ENCODE assay signal across 30 mouse cellular contexts in the genomic region with DNA sequence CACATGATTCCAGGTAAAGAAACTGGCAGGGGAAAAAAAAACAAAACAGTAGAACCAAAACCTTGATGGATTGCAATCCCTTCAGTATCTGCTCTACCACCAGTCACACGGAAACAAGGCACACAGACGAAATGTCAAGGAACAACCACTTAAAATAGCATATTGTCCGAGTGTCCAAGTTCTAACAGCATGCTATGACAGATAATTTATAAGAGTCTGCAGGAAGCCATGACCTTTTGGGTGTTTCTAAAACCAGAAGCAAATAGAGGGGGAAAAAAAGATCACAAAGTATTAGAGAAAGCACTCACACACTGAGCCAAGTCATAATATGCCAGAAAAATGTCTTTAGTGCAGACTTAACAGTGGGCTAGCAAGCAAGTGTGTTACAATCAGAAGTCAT. TPM values are rescaled to one million over a fixed set of nuclear protein-coding genes. Genes with fewer than 3 reads are reported as not detected.
A peak's percentile ranks its signal among the peaks of the same experiment; 100 is the strongest.
DNase-seq lines count a peak whose midpoint lies in the region; ATAC-seq and TF ChIP-seq lines count a peak whose summit lies in the region.
"Had no signal": no experiment of that assay in that cellular context is flagged by ENCODE, and none has a peak within 500 bp of the region (broad histone marks: within the 10 kb centered on the region; RNA-seq: fewer than 3 reads in every experiment).

No protein-coding gene starts in this region.

- H3K4me2 ChIP-seq in lung, postnatal 0 days (replicated peaks; ENCODE audit: low read depth, low read length): no peak overlapping the region
- H3K4me2 ChIP-seq: embryonic facial prominence, embryonic 13.5 days; forebrain, embryonic 12.5 days; forebrain, embryonic 15.5 days; heart, embryonic 13.5 days; hindbrain, embryonic 14.5 days had no signal

- TF ChIP-seq EP300 in lung, postnatal 0 days (IDR thresholded peaks at IDR 0.05): no peak

- 13% methylated on average over 3 of the region's 3 CpGs for WGBS in lung, postnatal 0 days

- no peaks in the 10 kb centered on the region for H3K4me1 ChIP-seq in lung, postnatal 0 days (ENCODE audit: insufficient read depth, low read depth, low read length)
- H3K4me1 ChIP-seq: forebrain, embryonic 12.5 days; forebrain, embryonic 15.5 days had no signal

- no peaks in the 10 kb centered on the region for H3K9me3 ChIP-seq in lung, postnatal 0 days (ENCODE audit: low read length)
- H3K9me3 ChIP-seq: forebrain, embryonic 15.5 days; G1E; heart, embryonic 10.5 days; heart, embryonic 13.5 days had no signal

- intact Hi-C loops in gastrocnemius, adult 2 months (cut with DNase I): no loop called here
- intact Hi-C loops in gastrocnemius, postnatal 36 days (cut with DNase I): no loop called here

- no peak overlapping the region for H3K4me3 ChIP-seq in gastrocnemius, adult 2 months
- no peak overlapping the region for H3K4me3 ChIP-seq in lung, postnatal 0 days (ENCODE audit: low read depth, low read length)
- H3K4me3 ChIP-seq: embryonic facial prominence, embryonic 10.5 days; embryonic facial prominence, embryonic 13.5 days; erythroblast, embryonic 14.5 days; forebrain, embryonic 12.5 days; forebrain, embryonic 15.5 days; heart, embryonic 10.5 days; heart, embryonic 13.5 days had no signal

- DNase-seq in gastrocnemius, adult 2 months: no peak
- DNase-seq in gastrocnemius, postnatal 36 days: no peak
- DNase-seq in kidney, adult 9 months: peak; percentile 19
- DNase-seq in kidney, postnatal 25 days: no peak
- peak; percentile 22 for DNase-seq in lung, postnatal 0 days (ENCODE audit: low spot score)
- no peak for DNase-seq in lung, adult 18-20 months
- DNase-seq: adrenal gland, postnatal 25 days; B cell, adult 2 months; cerebellum, adult 11-12 months; cerebellum, adult 8-10 months; cerebellum, postnatal 10 days; cerebellum, postnatal 36 days; embryo, embryonic 11 days; gastrocnemius, postnatal 10 days; heart, adult 18-20 months; heart, postnatal 14 days; heart, postnatal 4 days had no signal

- H3K36me3 ChIP-seq in lung, postnatal 0 days (ENCODE audit: insufficient read depth, low read length): no peaks in the 10 kb centered on the region
- H3K36me3 ChIP-seq: embryonic facial prominence, embryonic 13.5 days; forebrain, embryonic 12.5 days; forebrain, embryonic 15.5 days; G1E; heart, embryonic 13.5 days had no signal

- H3K27ac ChIP-seq in gastrocnemius, adult 2 months: peak overlapping the region; percentile 3; the same call in 1 of the 2 replicates
- H3K27ac ChIP-seq in lung, postnatal 0 days (ENCODE audit: low read length): no peak overlapping the region
- H3K27ac ChIP-seq: embryonic facial prominence, embryonic 10.5 days; embryonic facial prominence, embryonic 13.5 days; forebrain, embryonic 12.5 days; forebrain, embryonic 15.5 days; heart, embryonic 13.5 days; hindbrain, embryonic 14.5 days; hindbrain, postnatal 0 days had no signal

- H3K9ac ChIP-seq in lung, postnatal 0 days (replicated peaks; ENCODE audit: low read depth): no peak overlapping the region
- H3K9ac ChIP-seq: embryonic facial prominence, embryonic 13.5 days; forebrain, embryonic 12.5 days; forebrain, embryonic 15.5 days; heart, embryonic 13.5 days; hindbrain, embryonic 14.5 days had no signal

- no peak for ATAC-seq in lung, postnatal 0 days
- ATAC-seq: forebrain, embryonic 15.5 days; hindbrain, postnatal 0 days; inflammation-experienced regulatory T-cells, adult 6 months; Patski had no signal

- no peaks in the 10 kb centered on the region for H3K27me3 ChIP-seq in lung, postnatal 0 days (replicated peaks; ENCODE audit: insufficient read depth, low read length)
- H3K27me3 ChIP-seq: CH12.LX; embryonic facial prominence, embryonic 13.5 days; forebrain, embryonic 12.5 days; forebrain, embryonic 15.5 days; heart, embryonic 13.5 days; Patski had no signal

- TF ChIP-seq CTCF in gastrocnemius, adult 2 months (IDR thresholded peaks at IDR 0.05): no peak
- no peak for TF ChIP-seq CTCF in lung, postnatal 0 days (IDR thresholded peaks at IDR 0.05)

RNA-seq across cellular contexts. Expression of a gene that starts 32.4 kb away (rescaled TPM):
- 1 to 10 TPM in 1 of 2 experiments, under 1 TPM in 1; 0.38 to 2.3 TPM for total RNA-seq in gastrocnemius, adult 2 months (2021)
- total RNA-seq in gastrocnemius, postnatal 36 days (2021): 1 to 10 TPM in 1 of 2 experiments, under 1 TPM in 1; 0.86 to 1.1 TPM
- polyA plus RNA-seq in lung, postnatal 0 days (2015; fragmentation: Nextera tagmentation; extraction: Ambion mirVana): 0.46 and 1.1 TPM in 2 replicates
- total RNA-seq: CH12.LX had no signal
- polyA plus RNA-seq: erythroblast, embryonic 14.5 days; G1E had no signal

RNA-seq across cellular contexts. Expression of a gene that starts 42.5 kb away (rescaled TPM):
- 100 to 1,000 TPM; 139 to 159 TPM for total RNA-seq in gastrocnemius, adult 2 months (2021)
- 100 to 1,000 TPM; 116 to 120 TPM for total RNA-seq in gastrocnemius, postnatal 36 days (2021)
- polyA plus RNA-seq in lung, postnatal 0 days (2015; fragmentation: Nextera tagmentation; extraction: Ambion mirVana): 11.1 and 14.2 TPM in 2 replicates

Comparison
In these comparisons a context has a peak if more than half of its experiments do, and no peak if none do; other contexts are left out.
1. DNase-seq: peak in kidney, adult 9 months (single experiment) and lung, postnatal 0 days (single experiment); none in gastrocnemius, adult 2 months (single experiment), gastrocnemius, postnatal 36 days (0 of 2), kidney, postnatal 25 days (0 of 2) and lung, adult 18-20 months (0 of 2).